Mouse (Mus musculus) hindbrain, embryonic 16.5 days (tissue): ENCODE results near the gene Aadacl4. TPM values are rescaled to one million over a fixed set of nuclear protein-coding genes. Genes with fewer than 3 reads are reported as not detected.
"Not testable (repeated sequence)": the region's sequence is repeated elsewhere in the genome, so short reads cannot be mapped to it uniquely, and the experiment has no call there.

Experiments used
- ATAC-seq: fragments of 200-750 bp; cut with Nextera tagmentation; 2 replicates; pipeline ENCODE4 v1.8.0; 2017; ENCODE audit warnings: moderate TSS enrichment, moderate library complexity
- H3K27ac ChIP-seq: fragments of 300-500 bp; sonication (generic); 2 replicates; pipeline ENCODE4 v1.5.1; 2014; ENCODE audit warnings: low read depth, mild to moderate bottlenecking, control low read depth, low read length, moderate library complexity
- H3K27me3 ChIP-seq: fragments of 300-500 bp; sonication (generic); replicated peaks from 2 replicates; pipeline ENCODE4 v1.6.1; 2014; ENCODE audit warnings: low read length; ENCODE audit not compliant: control insufficient read depth, insufficient read depth
- H3K36me3 ChIP-seq: fragments of 300-500 bp; sonication (generic); 2 replicates; pipeline ENCODE4 v1.6.1; 2014; ENCODE audit warnings: mild to moderate bottlenecking, low read length, moderate library complexity, mixed read lengths; ENCODE audit not compliant: control insufficient read depth, insufficient read depth
- H3K4me1 ChIP-seq: fragments of 300-500 bp; sonication (generic); 2 replicates; pipeline ENCODE4 v1.6.1; 2014; ENCODE audit warnings: low read depth, low read length; ENCODE audit not compliant: control insufficient read depth, insufficient read depth
- H3K4me2 ChIP-seq: fragments of 300-500 bp; sonication (generic); 2 replicates; pipeline ENCODE4 v1.6.1; 2014; ENCODE audit warnings: mild to moderate bottlenecking, low read length, control low read depth, moderate library complexity
- H3K4me3 ChIP-seq: fragments of 300-500 bp; sonication (generic); 2 replicates; pipeline ENCODE4 v1.5.1; 2014; ENCODE audit warnings: mild to moderate bottlenecking, low read length, control low read depth, moderate library complexity
- H3K9ac ChIP-seq: fragments of 300-500 bp; sonication (generic); 2 replicates; pipeline ENCODE4 v1.6.1; 2014; ENCODE audit warnings: low read depth, mild to moderate bottlenecking, control low read depth, low read length, moderate library complexity
- H3K9me3 ChIP-seq: fragments of 300-500 bp; sonication (generic); 2 replicates; pipeline ENCODE4 v1.6.1; 2014; ENCODE audit warnings: mild to moderate bottlenecking, low read length, moderate library complexity; ENCODE audit not compliant: control insufficient read depth
- WGBS: fragments of 180-500 bp; shearing (Covaris S2); extraction: QIAGEN DNeasy Blood & Tissue Kit; methylation state at CpG from one replicate; pipeline ENCODE4 v1.1.7; 2014; 5-methylcytosine and 5-hydroxymethylcytosine counted together
- polyA plus RNA-seq: library from polyadenylated mRNA; unstranded; fragments of >200 nt; fragmentation: Nextera tagmentation; extraction: Ambion mirVana; gene quantifications from 2 replicates; pipeline ENCODE4 v1.2.1, GENCODE M21; 2015

The Aadacl4 gene
- not detected in 2 replicates for polyA plus RNA-seq

- ATAC-seq, result no peak
- Histone ChIP-seq H3K27ac (no peak within 1 kb of the TSS), H3K9ac (no peak within 1 kb of the TSS), H3K27me3 (no peaks in the 10 kb centered on the region), H3K4me2 (no peak within 1 kb of the TSS), H3K9me3 (peaks cover 16% of the 10 kb centered on the region), H3K4me3 (no peak within 1 kb of the TSS), H3K4me1 (no peaks in the 10 kb centered on the region), H3K36me3 (no peaks in the 10 kb centered on the region)
- WGBS, result 53% methylated on average over 1 of the region's 1 CpGs
Observed at GRCm38 (mm10) chr4:144613407-144613806, at the start of gene Aadacl4. Gene Aadacl4, plus strand, starts transcription at chr4:144613707.

GRCm38 (mm10) chr4:144565034-144565433 is 48.5 kb upstream of the Aadacl4 start, which contains the start of gene Gm13124:
Gene Gm13124, minus strand, starts transcription at chr4:144565134.
- no peak for ATAC-seq
- H3K27ac ChIP-seq, result no peak within 1 kb of the TSS
- 95% methylated on average over 1 of the region's 1 CpGs for WGBS
- peaks cover 29% of the 10 kb centered on the region for H3K9me3 ChIP-seq
- no peak within 1 kb of the TSS for H3K4me2 ChIP-seq
- no peak within 1 kb of the TSS for H3K4me3 ChIP-seq
- H3K36me3 ChIP-seq, result no peaks in the 10 kb centered on the region
- H3K27me3 ChIP-seq, result no peaks in the 10 kb centered on the region
- H3K9ac ChIP-seq, result no peak within 1 kb of the TSS
- H3K4me1 ChIP-seq, result no peaks in the 10 kb centered on the region

GRCm38 (mm10) chr4:144567752-144568151 is 45.8 kb upstream of the Aadacl4 start:
- no peak overlapping the region for H3K4me2 ChIP-seq
- H3K27ac ChIP-seq, result no peak overlapping the region
- H3K4me1 ChIP-seq, result no peaks in the 10 kb centered on the region
- no peak for ATAC-seq
- H3K9ac ChIP-seq, result no peak overlapping the region
- H3K27me3 ChIP-seq, result no peaks in the 10 kb centered on the region
- no peaks in the 10 kb centered on the region for H3K36me3 ChIP-seq
- no peak overlapping the region for H3K4me3 ChIP-seq
- H3K9me3 ChIP-seq, result peaks cover 18% of the 10 kb centered on the region

GRCm38 (mm10) chr4:144586207-144586606 is 27.3 kb upstream of the Aadacl4 start:
- WGBS, result 90% methylated on average over 12 of the region's 16 CpGs

GRCm38 (mm10) chr4:144592790-144593189 is 20.7 kb upstream of the Aadacl4 start:
- Histone ChIP-seq H3K4me3 (no peak overlapping the region), H3K27ac (no peak overlapping the region), H3K4me1 (no peaks in the 10 kb centered on the region), H3K9ac (no peak overlapping the region), H3K36me3 (no peaks in the 10 kb centered on the region), H3K9me3 (peaks cover 10% of the 10 kb centered on the region), H3K4me2 (no peak overlapping the region), H3K27me3 (no peaks in the 10 kb centered on the region)
- ATAC-seq, result no peak

More at GRCm38 (mm10) chr4:144586207-144586606, 27.3 kb upstream of the Aadacl4 start:
- H3K4me3 ChIP-seq, ATAC-seq, H3K9ac ChIP-seq, H3K9me3 ChIP-seq, H3K4me2 ChIP-seq, H3K4me1 ChIP-seq, H3K36me3 ChIP-seq, H3K27me3 ChIP-seq, H3K27ac ChIP-seq: not testable (repeated sequence)

- no peak overlapping the region for H3K4me2 ChIP-seq
- no peaks in the 10 kb centered on the region for H3K36me3 ChIP-seq
- H3K4me1 ChIP-seq, result no peaks in the 10 kb centered on the region
- no peak overlapping the region for H3K4me3 ChIP-seq
- no peak overlapping the region for H3K27ac ChIP-seq
- no peak for ATAC-seq
- H3K9ac ChIP-seq, result no peak overlapping the region
- 70% methylated on average over 1 of the region's 1 CpGs for WGBS
- peaks cover 16% of the 10 kb centered on the region for H3K9me3 ChIP-seq
- H3K27me3 ChIP-seq, result no peaks in the 10 kb centered on the region
Observed at GRCm38 (mm10) chr4:144614586-144614985, 1.1 kb downstream of the Aadacl4 start.

- Histone ChIP-seq H3K9ac (no peak overlapping the region), H3K27ac (no peak overlapping the region), H3K4me3 (no peak overlapping the region), H3K27me3 (no peaks in the 10 kb centered on the region), H3K4me1 (no peaks in the 10 kb centered on the region), H3K4me2 (no peak overlapping the region), H3K36me3 (no peaks in the 10 kb centered on the region), H3K9me3 (peaks cover 16% of the 10 kb centered on the region)
- no peak for ATAC-seq
Observed at GRCm38 (mm10) chr4:144638263-144638662, 24.8 kb downstream of the Aadacl4 start.

Other genes with a start within 250 kb of the Aadacl4 start
- gene Pramef20, start 235.8 kb upstream of the Aadacl4 start, polyA plus RNA-seq, result not detected in 2 replicates
- not detected in 2 replicates for gene Pramef12, start 205.2 kb upstream of the Aadacl4 start, polyA plus RNA-seq
- gene 1700012P22Rik, start 174.9 kb upstream of the Aadacl4 start, polyA plus RNA-seq, result 0.16 TPM in 1 of 2 replicates, not detected in the other
- not detected in 2 replicates for gene Gm9944, start 160.4 kb upstream of the Aadacl4 start, polyA plus RNA-seq
- gene Aadacl3, start 150.0 kb upstream of the Aadacl4 start, polyA plus RNA-seq, result not detected in 2 replicates
- not detected in 2 replicates for gene 9430007A20Rik, start 93.9 kb upstream of the Aadacl4 start, polyA plus RNA-seq
- gene Gm13124, start 48.6 kb upstream of the Aadacl4 start, polyA plus RNA-seq, result not detected in 2 replicates
- not detected in 2 replicates for gene Gm436, start 72.7 kb downstream of the Aadacl4 start, polyA plus RNA-seq
- not detected in 2 replicates for gene Gm13178, start 107.7 kb downstream of the Aadacl4 start, polyA plus RNA-seq
- not detected in 2 replicates for gene Gm438, start 172.9 kb downstream of the Aadacl4 start, polyA plus RNA-seq